Mouse (Mus musculus): ENCODE data around the gene Zranb2. TPM values are rescaled to one million over a fixed set of nuclear protein-coding genes. Genes with fewer than 3 reads are reported as not detected.

Zranb2 gene
- 144 and 155 TPM in 2 replicates for polyA plus RNA-seq (2014; fragmentation: Nextera tagmentation; extraction: Ambion mirVana)

DNA sequence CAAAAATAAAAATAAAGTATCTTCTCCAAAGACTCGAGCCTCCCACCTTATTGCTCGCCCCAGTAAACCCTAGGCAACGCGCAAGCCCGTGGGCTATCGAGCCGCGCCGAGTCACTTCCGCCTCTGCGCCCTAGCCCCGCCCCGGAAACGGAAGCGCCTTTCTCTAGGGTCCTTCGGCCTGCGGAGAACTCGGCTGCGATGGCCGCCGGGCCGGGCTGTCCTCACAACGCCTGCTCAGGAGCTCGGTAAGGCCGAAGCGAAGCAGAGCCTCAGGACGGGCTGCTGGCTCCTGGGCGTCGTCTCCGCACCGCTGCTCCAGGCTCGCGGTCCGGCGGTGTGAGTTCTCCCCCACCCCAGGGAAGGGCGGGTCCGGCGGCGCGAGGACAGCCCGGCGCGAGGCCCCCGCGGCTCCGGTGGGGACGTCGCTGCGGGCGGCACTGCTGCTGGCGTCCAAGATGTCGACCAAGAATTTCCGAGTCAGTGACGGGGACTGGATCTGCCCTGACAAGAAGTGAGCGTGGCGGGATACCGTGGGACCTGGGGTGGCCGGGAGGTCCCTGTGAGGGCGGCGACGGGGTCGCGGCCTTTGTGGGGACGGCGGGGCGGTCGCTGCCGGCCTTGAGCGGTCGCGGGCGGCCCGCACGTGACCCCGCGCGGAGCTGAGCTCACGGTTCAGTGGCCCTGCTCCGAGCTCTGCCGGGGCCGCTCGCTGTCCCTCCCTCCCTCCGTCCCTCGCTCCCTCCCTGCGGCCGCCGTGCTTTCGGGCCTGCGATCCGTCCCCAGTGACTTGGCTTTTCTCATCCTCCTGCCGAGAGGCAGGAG lies at the start of gene Zranb2:
TSS of gene Zranb2 (plus strand) at position 197 of the 822 bp plus-strand sequence.
- H3K36me3 ChIP-seq (ENCODE audit: control insufficient read depth, insufficient read depth, low read length) = peaks cover 3% of the 10 kb centered on the region; the same call in 1 of the 2 replicates
- peak within 1 kb of the TSS; percentile 76 for H3K4me2 ChIP-seq (ENCODE audit: low read depth, severe bottlenecking)
- 0 out of 2 replicates have a peak, but pooled peaks cover 4% of the 10 kb centered on the region for H3K27me3 ChIP-seq (ENCODE audit: control insufficient read depth, insufficient read depth, low read length)
- no peaks in the 10 kb centered on the region for H3K4me1 ChIP-seq (ENCODE audit: control insufficient read depth, insufficient read depth, low read length)
- peak; percentile 95 for ATAC-seq (ENCODE audit: insufficient number of reproducible peaks, low FRiP score, low TSS enrichment, low read depth)
- H3K27ac ChIP-seq (replicated peaks; ENCODE audit: low read depth, low read length) = peak within 1 kb of the TSS; percentile 84
- peak within 1 kb of the TSS; percentile 95 for H3K9ac ChIP-seq (ENCODE audit: low read length)
- H3K9me3 ChIP-seq (ENCODE audit: control insufficient read depth, low read length) = no peaks in the 10 kb centered on the region
- under 1% methylated on average over 74 of the region's 91 CpGs for WGBS
- peak within 1 kb of the TSS; percentile 85 for H3K4me3 ChIP-seq (ENCODE audit: low read depth, low read length)
- DNase-seq (ENCODE audit: low spot score) = peak; percentile 96

GRCm38 (mm10) chr3:157492043-157492442 lies 41.9 kb upstream of the Zranb2 start:
- Histone ChIP-seq H3K9me3 (ENCODE audit: control insufficient read depth, low read length) (no peaks in the 10 kb centered on the region), H3K4me2 (ENCODE audit: low read depth, severe bottlenecking) (no peak overlapping the region), H3K27ac (replicated peaks; ENCODE audit: low read depth, low read length) (no peak overlapping the region), H3K9ac (ENCODE audit: low read length) (no peak overlapping the region), H3K4me1 (ENCODE audit: control insufficient read depth, insufficient read depth, low read length) (no peaks in the 10 kb centered on the region), H3K27me3 (ENCODE audit: control insufficient read depth, insufficient read depth, low read length) (no peaks in the 10 kb centered on the region), H3K4me3 (ENCODE audit: low read depth, low read length) (no peak overlapping the region), H3K36me3 (ENCODE audit: control insufficient read depth, insufficient read depth, low read length) (no peaks in the 10 kb centered on the region)
- ATAC-seq (ENCODE audit: insufficient number of reproducible peaks, low FRiP score, low TSS enrichment, low read depth) = no peak
- DNase-seq (ENCODE audit: low spot score) = no peak
- WGBS = 65% methylated on average over 4 of the region's 4 CpGs

GRCm38 (mm10) chr3:157502216-157502615 lies 31.7 kb upstream of the Zranb2 start:
- H3K27me3 ChIP-seq (ENCODE audit: control insufficient read depth, insufficient read depth, low read length) = no peaks in the 10 kb centered on the region

DNA sequence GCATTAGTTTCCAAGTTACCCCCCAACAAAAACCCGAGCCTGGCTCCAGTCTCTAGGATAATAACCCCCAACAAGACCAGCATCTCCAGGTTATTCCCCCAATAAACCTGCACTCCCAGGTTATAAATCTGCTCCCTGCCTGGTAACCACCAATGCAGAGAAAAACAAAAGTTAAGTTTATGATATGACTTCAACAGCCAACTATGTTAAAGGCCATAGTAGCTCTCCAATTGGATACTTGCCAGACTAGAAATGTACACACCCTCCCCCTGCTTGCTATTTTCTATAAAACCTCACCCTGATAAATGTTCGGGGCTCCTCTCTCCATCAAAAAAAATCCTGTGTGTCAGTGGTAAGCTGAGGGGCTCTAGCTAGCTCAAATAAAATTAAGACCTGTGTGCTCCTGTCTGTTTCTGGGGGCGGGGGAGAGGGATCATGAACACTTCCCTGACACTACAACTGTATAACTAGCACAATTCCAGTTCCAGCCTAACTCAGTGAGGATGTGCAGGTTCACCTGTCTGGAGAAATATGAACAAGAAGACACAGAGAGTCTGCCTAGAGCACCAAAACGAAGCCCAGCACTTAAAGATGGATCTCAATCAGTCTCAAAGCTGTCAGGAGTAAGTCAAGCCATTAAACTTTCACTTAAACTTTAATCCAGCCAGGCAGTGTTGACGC lies 19.7 kb upstream of the Zranb2 start:
- Histone ChIP-seq H3K27ac (replicated peaks; ENCODE audit: low read depth, low read length) (no peak overlapping the region), H3K9me3 (ENCODE audit: control insufficient read depth, low read length) (no peaks in the 10 kb centered on the region), H3K4me2 (ENCODE audit: low read depth, severe bottlenecking) (no peak overlapping the region), H3K4me3 (ENCODE audit: low read depth, low read length) (no peak overlapping the region), H3K9ac (ENCODE audit: low read length) (no peak overlapping the region), H3K27me3 (ENCODE audit: control insufficient read depth, insufficient read depth, low read length) (no peaks in the 10 kb centered on the region), H3K36me3 (ENCODE audit: control insufficient read depth, insufficient read depth, low read length) (no peaks in the 10 kb centered on the region), H3K4me1 (ENCODE audit: control insufficient read depth, insufficient read depth, low read length) (no peaks in the 10 kb centered on the region)
- no peak for DNase-seq (ENCODE audit: low spot score)
- no peak for ATAC-seq (ENCODE audit: insufficient number of reproducible peaks, low FRiP score, low TSS enrichment, low read depth)
- WGBS = 54% methylated on average over 5 of the region's 5 CpGs

More at GRCm38 (mm10) chr3:157502216-157502615, 31.7 kb upstream of the Zranb2 start:
- ATAC-seq (ENCODE audit: insufficient number of reproducible peaks, low FRiP score, low TSS enrichment, low read depth) (no peak), DNase-seq (ENCODE audit: low spot score) (no peak)
- no peak overlapping the region for H3K4me2 ChIP-seq (ENCODE audit: low read depth, severe bottlenecking)
- no peaks in the 10 kb centered on the region for H3K36me3 ChIP-seq (ENCODE audit: control insufficient read depth, insufficient read depth, low read length)
- H3K4me3 ChIP-seq (ENCODE audit: low read depth, low read length) = no peak overlapping the region
- H3K9ac ChIP-seq (ENCODE audit: low read length) = no peak overlapping the region
- H3K9me3 ChIP-seq (ENCODE audit: control insufficient read depth, low read length) = no peaks in the 10 kb centered on the region
- H3K27ac ChIP-seq (replicated peaks; ENCODE audit: low read depth, low read length) = no peak overlapping the region
- 76% methylated on average over 1 of the region's 1 CpGs for WGBS
- H3K4me1 ChIP-seq (ENCODE audit: control insufficient read depth, insufficient read depth, low read length) = no peaks in the 10 kb centered on the region

- Histone ChIP-seq H3K9me3 (ENCODE audit: control insufficient read depth, low read length) (no peaks in the 10 kb centered on the region), H3K9ac (ENCODE audit: low read length) (no peak overlapping the region), H3K4me2 (ENCODE audit: low read depth, severe bottlenecking) (no peak overlapping the region), H3K4me3 (ENCODE audit: low read depth, low read length) (no peak overlapping the region), H3K4me1 (ENCODE audit: control insufficient read depth, insufficient read depth, low read length) (no peaks in the 10 kb centered on the region), H3K27me3 (ENCODE audit: control insufficient read depth, insufficient read depth, low read length) (no peaks in the 10 kb centered on the region), H3K27ac (replicated peaks; ENCODE audit: low read depth, low read length) (no peak overlapping the region), H3K36me3 (ENCODE audit: control insufficient read depth, insufficient read depth, low read length) (no peaks in the 10 kb centered on the region)
- ATAC-seq (ENCODE audit: insufficient number of reproducible peaks, low FRiP score, low TSS enrichment, low read depth) (no peak), DNase-seq (ENCODE audit: low spot score) (no peak)
- WGBS = 75% methylated on average over 3 of the region's 3 CpGs
Observed at GRCm38 (mm10) chr3:157516471-157516870, 17.5 kb upstream of the Zranb2 start.

- no peak for ATAC-seq (ENCODE audit: insufficient number of reproducible peaks, low FRiP score, low TSS enrichment, low read depth)
- no peak overlapping the region for H3K4me2 ChIP-seq (ENCODE audit: low read depth, severe bottlenecking)
- H3K9me3 ChIP-seq (ENCODE audit: control insufficient read depth, low read length) = no peaks in the 10 kb centered on the region
- H3K4me1 ChIP-seq (ENCODE audit: control insufficient read depth, insufficient read depth, low read length) = no peaks in the 10 kb centered on the region
- no peaks in the 10 kb centered on the region for H3K36me3 ChIP-seq (ENCODE audit: control insufficient read depth, insufficient read depth, low read length)
- H3K27ac ChIP-seq (replicated peaks; ENCODE audit: low read depth, low read length) = no peak overlapping the region
- no peak overlapping the region for H3K4me3 ChIP-seq (ENCODE audit: low read depth, low read length)
- WGBS = 81% methylated on average over 2 of the region's 2 CpGs
- DNase-seq (ENCODE audit: low spot score) = no peak
- H3K9ac ChIP-seq (ENCODE audit: low read length) = no peak overlapping the region
- no peaks in the 10 kb centered on the region for H3K27me3 ChIP-seq (ENCODE audit: control insufficient read depth, insufficient read depth, low read length)
Observed at GRCm38 (mm10) chr3:157517992-157518391, 16.0 kb upstream of the Zranb2 start.

DNA sequence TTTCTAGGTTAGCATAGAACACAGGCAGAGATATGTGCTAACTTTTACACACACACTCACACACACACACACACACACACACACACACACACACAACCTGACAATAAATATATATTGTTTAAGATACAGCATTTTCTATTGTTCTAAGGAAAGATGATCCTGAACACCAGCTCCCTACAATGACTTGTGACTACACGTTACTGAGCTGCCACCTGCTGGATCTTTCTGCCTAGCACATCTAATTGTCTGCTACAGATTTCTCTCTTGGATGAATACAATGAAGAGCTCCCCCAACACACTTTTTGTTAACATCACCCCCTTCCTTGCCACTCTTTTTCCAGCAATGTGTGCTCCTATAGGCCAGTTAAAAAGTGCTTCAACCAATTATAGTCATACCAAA lies 13.5 kb upstream of the Zranb2 start:
- Histone ChIP-seq H3K4me2 (ENCODE audit: low read depth, severe bottlenecking) (no peak overlapping the region), H3K36me3 (ENCODE audit: control insufficient read depth, insufficient read depth, low read length) (no peaks in the 10 kb centered on the region), H3K9ac (ENCODE audit: low read length) (no peak overlapping the region), H3K4me3 (ENCODE audit: low read depth, low read length) (no peak overlapping the region), H3K27me3 (ENCODE audit: control insufficient read depth, insufficient read depth, low read length) (no peaks in the 10 kb centered on the region), H3K27ac (replicated peaks; ENCODE audit: low read depth, low read length) (no peak overlapping the region), H3K9me3 (ENCODE audit: control insufficient read depth, low read length) (no peaks in the 10 kb centered on the region), H3K4me1 (ENCODE audit: control insufficient read depth, insufficient read depth, low read length) (no peaks in the 10 kb centered on the region)
- 5% methylated on average over 1 of the region's 1 CpGs for WGBS
- ATAC-seq (ENCODE audit: insufficient number of reproducible peaks, low FRiP score, low TSS enrichment, low read depth) (no peak), DNase-seq (ENCODE audit: low spot score) (peak; percentile 51)

DNA sequence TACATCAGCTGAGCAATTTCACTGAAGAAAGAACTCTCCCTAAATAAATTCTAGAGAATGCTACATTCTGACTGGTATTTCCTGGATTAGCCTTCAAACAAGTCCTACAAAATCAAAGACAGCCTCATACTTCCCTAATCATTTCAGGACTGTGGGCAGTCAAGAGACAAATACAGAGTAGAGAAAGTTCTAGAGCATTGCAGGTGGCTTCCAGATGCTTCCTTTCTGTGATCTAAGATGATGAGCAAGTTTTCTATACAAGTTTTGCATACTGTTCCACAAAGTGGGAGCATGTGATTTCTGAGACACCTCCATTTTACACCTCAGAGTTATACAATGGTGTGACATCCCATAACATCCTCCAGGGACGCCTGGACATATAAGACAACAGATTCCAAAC lies 10.1 kb upstream of the Zranb2 start:
- H3K4me2 ChIP-seq (ENCODE audit: low read depth, severe bottlenecking) = no peak overlapping the region
- DNase-seq (ENCODE audit: low spot score) (no peak), ATAC-seq (ENCODE audit: insufficient number of reproducible peaks, low FRiP score, low TSS enrichment, low read depth) (no peak)
- no peaks in the 10 kb centered on the region for H3K27me3 ChIP-seq (ENCODE audit: control insufficient read depth, insufficient read depth, low read length)
- H3K36me3 ChIP-seq (ENCODE audit: control insufficient read depth, insufficient read depth, low read length) = no peaks in the 10 kb centered on the region
- 57% methylated on average over 1 of the region's 1 CpGs for WGBS
- no peak overlapping the region for H3K9ac ChIP-seq (ENCODE audit: low read length)
- H3K4me3 ChIP-seq (ENCODE audit: low read depth, low read length) = no peak overlapping the region
- H3K4me1 ChIP-seq (ENCODE audit: control insufficient read depth, insufficient read depth, low read length) = no peaks in the 10 kb centered on the region
- H3K9me3 ChIP-seq (ENCODE audit: control insufficient read depth, low read length) = no peaks in the 10 kb centered on the region
- no peak overlapping the region for H3K27ac ChIP-seq (replicated peaks; ENCODE audit: low read depth, low read length)
